Mouse (Mus musculus) liver, embryonic 11.5 days (tissue): Measurements from ENCODE around the gene Hydin. TPM values are rescaled to one million over a fixed set of nuclear protein-coding genes. Genes with fewer than 3 reads are reported as not detected.
"Not testable (repeated sequence)": the region's sequence is repeated elsewhere in the genome, so short reads cannot be mapped to it uniquely, and the experiment has no call there.

Experiments used
- ATAC-seq: fragments of 200-750 bp; cut with Nextera tagmentation; replicated peaks from 2 replicates; pipeline ENCODE4 v1.8.0; 2017; ENCODE audit warnings: moderate number of reproducible peaks, mild to moderate bottlenecking, moderate TSS enrichment, moderate library complexity; ENCODE audit not compliant: low FRiP score
- DNase-seq: peaks from one replicate; pipeline ENCODE4 v3.0.0-alpha.2; 2017; ENCODE audit warnings: low spot score
- H3K27ac ChIP-seq: fragments of 300-500 bp; sonication (generic); 2 replicates; pipeline ENCODE4 v1.5.1; 2014; ENCODE audit warnings: mild to moderate bottlenecking, low read depth, low read length, control low read depth
- H3K27me3 ChIP-seq: fragments of 300-500 bp; sonication (generic); replicated peaks from 2 replicates; pipeline ENCODE4 v1.6.1; 2014; ENCODE audit warnings: low read length, mixed read lengths; ENCODE audit not compliant: control insufficient read depth, insufficient read depth
- H3K36me3 ChIP-seq: fragments of 300-500 bp; sonication (generic); 2 replicates; pipeline ENCODE4 v1.6.1; 2014; ENCODE audit warnings: mild to moderate bottlenecking, low read length, moderate library complexity, mixed read lengths; ENCODE audit not compliant: control insufficient read depth, insufficient read depth
- H3K4me1 ChIP-seq: fragments of 300-500 bp; sonication (generic); replicated peaks from 2 replicates; pipeline ENCODE4 v1.6.1; 2014; ENCODE audit warnings: low read length, mixed read lengths; ENCODE audit not compliant: control insufficient read depth, insufficient read depth
- H3K4me2 ChIP-seq: fragments of 300-500 bp; sonication (generic); 2 replicates; pipeline ENCODE4 v1.6.1; 2014; ENCODE audit warnings: mild to moderate bottlenecking, control low read depth, moderate library complexity
- H3K4me3 ChIP-seq: fragments of 300-500 bp; sonication (generic); 2 replicates; pipeline ENCODE4 v1.5.1; 2014; ENCODE audit warnings: low read depth, low read length, control low read depth
- H3K9ac ChIP-seq: fragments of 300-500 bp; sonication (generic); 2 replicates; pipeline ENCODE4 v1.6.1; 2014; ENCODE audit warnings: low read depth, low read length, control low read depth
- H3K9me3 ChIP-seq: fragments of 300-500 bp; sonication (generic); 2 replicates; pipeline ENCODE4 v1.6.1; 2016; ENCODE audit warnings: low read length, inconsistent platforms, mixed read lengths; ENCODE audit not compliant: control insufficient read depth
- WGBS: fragments of 180-500 bp; shearing (Covaris S2); extraction: QIAGEN DNeasy Blood & Tissue Kit; methylation state at CpG from one replicate; pipeline ENCODE4 v1.1.7; 2014; 5-methylcytosine and 5-hydroxymethylcytosine counted together
- polyA plus RNA-seq: library from polyadenylated mRNA; unstranded; fragments of >200 nt; fragmentation: Nextera tagmentation; extraction: Ambion mirVana; gene quantifications from 2 replicates; pipeline ENCODE4 v1.2.1, GENCODE M21; 2014

Gene Hydin
- polyA plus RNA-seq, 1 experiment from 2014 or later, result 0.05 TPM

GRCm38 (mm10) chr8:110496286-110496685 lies 229.5 kb downstream of the Hydin start:
- Histone ChIP-seq H3K4me1 (no peaks in the 10 kb centered on the region), H3K4me3 (no peak overlapping the region), H3K9me3 (no peaks in the 10 kb centered on the region), H3K27ac (no peak overlapping the region), H3K9ac (no peak overlapping the region), H3K27me3 (no peaks in the 10 kb centered on the region), H3K36me3 (no peaks in the 10 kb centered on the region), H3K4me2 (no peak overlapping the region)
- 77% methylated on average over 9 of the region's 9 CpGs for WGBS
- DNase-seq (no peak), ATAC-seq (no peak)

GRCm38 (mm10) chr8:110500253-110500652 lies 233.5 kb downstream of the Hydin start:
- DNase-seq (peak; percentile 52), ATAC-seq (peak; percentile 96)
- WGBS, result 18% methylated on average over 10 of the region's 10 CpGs
- H3K27me3 ChIP-seq, result peaks cover 3% of the 10 kb centered on the region; the same call in 1 of the 2 replicates
- H3K9me3 ChIP-seq, result no peaks in the 10 kb centered on the region
- 0 out of 2 replicates have a peak, but pooled peaks cover 2% of the 10 kb centered on the region for H3K4me1 ChIP-seq
- H3K36me3 ChIP-seq, result no peaks in the 10 kb centered on the region
- H3K4me2 ChIP-seq, result no peak overlapping the region; the same call in 1 of the 2 replicates
- no peak overlapping the region for H3K27ac ChIP-seq
- no peak overlapping the region for H3K4me3 ChIP-seq
- no peak overlapping the region for H3K9ac ChIP-seq

GRCm38 (mm10) chr8:110500661-110501060 lies 233.9 kb downstream of the Hydin start:
- H3K4me3 ChIP-seq, result no peak overlapping the region
- no peak overlapping the region for H3K27ac ChIP-seq
- no peak overlapping the region; the same call in 1 of the 2 replicates for H3K4me2 ChIP-seq
- no peaks in the 10 kb centered on the region for H3K36me3 ChIP-seq
- 65% methylated on average over 6 of the region's 6 CpGs for WGBS
- no peak overlapping the region for H3K9ac ChIP-seq
- ATAC-seq (0 out of 2 replicates have a peak, but pooled peaks have one; percentile 40), DNase-seq (no peak)
- peaks cover 3% of the 10 kb centered on the region; the same call in 1 of the 2 replicates for H3K27me3 ChIP-seq
- H3K9me3 ChIP-seq, result no peaks in the 10 kb centered on the region
- 0 out of 2 replicates have a peak, but pooled peaks cover 2% of the 10 kb centered on the region for H3K4me1 ChIP-seq

- ATAC-seq (no peak), DNase-seq (no peak)
- H3K4me3 ChIP-seq, result no peak overlapping the region
- no peak overlapping the region for H3K9ac ChIP-seq
- H3K36me3 ChIP-seq, result no peaks in the 10 kb centered on the region
- H3K9me3 ChIP-seq, result no peaks in the 10 kb centered on the region
- H3K27ac ChIP-seq, result no peak overlapping the region
- peaks cover 3% of the 10 kb centered on the region; the same call in 1 of the 2 replicates for H3K27me3 ChIP-seq
- no peak overlapping the region for H3K4me2 ChIP-seq
- H3K4me1 ChIP-seq, result 0 out of 2 replicates have a peak, but pooled peaks cover 2% of the 10 kb centered on the region
- WGBS, result 88% methylated on average over 4 of the region's 4 CpGs
These were observed 234.6 kb downstream of the Hydin start for GRCm38 (mm10) chr8:110501330-110501729.

- no peak overlapping the region for H3K9ac ChIP-seq
- no peak overlapping the region for H3K27ac ChIP-seq
- no peak overlapping the region for H3K4me3 ChIP-seq
- DNase-seq (no peak), ATAC-seq (0 out of 2 replicates have a peak, but pooled peaks have one; percentile 53)
- H3K4me1 ChIP-seq, result 0 out of 2 replicates have a peak, but pooled peaks cover 2% of the 10 kb centered on the region
- WGBS, result 11% methylated on average over 10 of the region's 10 CpGs
- H3K36me3 ChIP-seq, result no peaks in the 10 kb centered on the region
- no peaks in the 10 kb centered on the region for H3K9me3 ChIP-seq
- H3K27me3 ChIP-seq, result peaks cover 3% of the 10 kb centered on the region; the same call in 1 of the 2 replicates
- peak overlapping the region; percentile 34; the same call in 1 of the 2 replicates for H3K4me2 ChIP-seq
These were observed 236.1 kb downstream of the Hydin start for GRCm38 (mm10) chr8:110502880-110503279.

- no peaks in the 10 kb centered on the region for H3K9me3 ChIP-seq
- H3K4me3 ChIP-seq, result no peak overlapping the region
- H3K27me3 ChIP-seq, result peaks cover 3% of the 10 kb centered on the region; the same call in 1 of the 2 replicates
- H3K27ac ChIP-seq, result no peak overlapping the region
- ATAC-seq, result no peak
- H3K4me2 ChIP-seq, result no peak overlapping the region
- WGBS, result 63% methylated on average over 3 of the region's 3 CpGs
- H3K9ac ChIP-seq, result no peak overlapping the region
- H3K4me1 ChIP-seq, result no peaks in the 10 kb centered on the region
- no peak for DNase-seq
- H3K36me3 ChIP-seq, result no peaks in the 10 kb centered on the region
These were observed 242.0 kb downstream of the Hydin start for GRCm38 (mm10) chr8:110508766-110509165.

GRCm38 (mm10) chr8:110519790-110520189 lies 253.0 kb downstream of the Hydin start:
- no peak overlapping the region for H3K4me2 ChIP-seq
- DNase-seq (no peak), ATAC-seq (no peak)
- WGBS, result 79% methylated on average over 7 of the region's 7 CpGs
- H3K9ac ChIP-seq, result no peak overlapping the region
- no peaks in the 10 kb centered on the region for H3K27me3 ChIP-seq
- no peaks in the 10 kb centered on the region for H3K4me1 ChIP-seq
- no peaks in the 10 kb centered on the region for H3K9me3 ChIP-seq
- H3K27ac ChIP-seq, result no peak overlapping the region
- H3K36me3 ChIP-seq, result no peaks in the 10 kb centered on the region
- no peak overlapping the region for H3K4me3 ChIP-seq

GRCm38 (mm10) chr8:110521851-110522250 lies 255.1 kb downstream of the Hydin start:
- H3K36me3 ChIP-seq, result no peaks in the 10 kb centered on the region
- WGBS, result 87% methylated on average over 12 of the region's 12 CpGs

GRCm38 (mm10) chr8:110522495-110522894 lies 255.7 kb downstream of the Hydin start:
- not testable (repeated sequence) for H3K36me3 ChIP-seq, ATAC-seq, H3K4me2 ChIP-seq, H3K27ac ChIP-seq, H3K4me1 ChIP-seq, H3K9me3 ChIP-seq, H3K4me3 ChIP-seq, DNase-seq, H3K9ac ChIP-seq, H3K27me3 ChIP-seq
- 84% methylated on average over 7 of the region's 7 CpGs for WGBS

More at GRCm38 (mm10) chr8:110521851-110522250, 255.1 kb downstream of the Hydin start:
- no peak overlapping the region for H3K9ac ChIP-seq
- DNase-seq (no peak), ATAC-seq (no peak)
- no peaks in the 10 kb centered on the region for H3K27me3 ChIP-seq
- H3K9me3 ChIP-seq, result no peaks in the 10 kb centered on the region
- no peaks in the 10 kb centered on the region; the same call in 1 of the 2 replicates for H3K4me1 ChIP-seq
- no peak overlapping the region for H3K4me3 ChIP-seq
- no peak overlapping the region for H3K4me2 ChIP-seq
- no peak overlapping the region for H3K27ac ChIP-seq
